Mouse (Mus musculus): ENCODE data around the gene Fbln5. TPM values are rescaled to one million over a fixed set of nuclear protein-coding genes. Genes with fewer than 3 reads are reported as not detected.

Gene Fbln5
- polyA plus RNA-seq, 1 experiment, result 44.9 TPM

DNA sequence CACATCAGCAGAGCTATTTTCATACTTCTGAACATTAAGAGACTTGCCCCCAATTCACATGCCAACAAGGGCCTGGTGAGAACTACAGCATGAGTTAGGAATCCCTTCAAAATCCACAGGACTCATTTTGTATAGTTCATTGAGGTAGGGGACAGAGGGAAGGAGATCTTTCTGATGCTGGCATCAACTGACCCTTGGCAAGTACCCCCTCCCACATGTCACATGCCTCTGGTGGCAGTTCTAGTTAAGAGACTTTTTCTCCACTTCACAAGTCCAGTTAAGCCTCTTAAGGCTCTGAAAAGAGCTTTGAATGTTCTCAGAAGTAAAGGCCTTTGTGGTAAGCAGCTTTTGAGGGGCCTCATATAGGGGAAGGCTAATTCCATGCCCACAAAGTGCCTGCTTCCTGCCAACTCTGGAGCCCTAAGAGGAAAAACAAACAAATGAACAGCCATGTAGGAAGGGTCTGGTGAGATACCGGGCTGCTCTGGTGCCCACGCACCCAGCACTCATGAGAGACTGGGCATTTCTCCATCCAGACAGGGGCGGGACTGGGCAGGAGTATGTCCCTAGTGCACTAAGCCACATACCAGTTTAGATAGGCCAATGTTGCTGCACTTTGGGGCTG is 52.5 kb downstream of the Fbln5 start:
- H3ac ChIP-seq (ENCODE audit: control insufficient read depth, insufficient read length), result no peak overlapping the region
- no peaks in the 10 kb centered on the region for H3K79me2 ChIP-seq (ENCODE audit: control insufficient read depth, insufficient read depth)
- H3K4me2 ChIP-seq (ENCODE audit: low read depth), result no peak overlapping the region
- H3K4me3 ChIP-seq, result no peak overlapping the region
- no peak for TF ChIP-seq REST (IDR thresholded peaks at IDR 0.05; ENCODE audit: insufficient read depth, insufficient read length)
- no peak for TF ChIP-seq SRF (IDR thresholded peaks at IDR 0.05; ENCODE audit: control insufficient read depth, insufficient read length, low read depth)
- no peak for TF ChIP-seq MAX (IDR thresholded peaks at IDR 0.05; ENCODE audit: low read depth)
- TF ChIP-seq E2F4 (IDR thresholded peaks at IDR 0.05; ENCODE audit: insufficient read depth), result no peak
- no peak for TF ChIP-seq USF1 (IDR thresholded peaks at IDR 0.05; ENCODE audit: low read depth)
- TF ChIP-seq TCF12 (IDR thresholded peaks at IDR 0.05; ENCODE audit: insufficient read depth, poor library complexity, severe bottlenecking), result no peak
- no peaks in the 10 kb centered on the region for H3K27me3 ChIP-seq (ENCODE audit: control insufficient read depth, insufficient read depth, insufficient read length)
- H3K36me3 ChIP-seq (ENCODE audit: control insufficient read depth, insufficient read depth), result no peaks in the 10 kb centered on the region

DNA sequence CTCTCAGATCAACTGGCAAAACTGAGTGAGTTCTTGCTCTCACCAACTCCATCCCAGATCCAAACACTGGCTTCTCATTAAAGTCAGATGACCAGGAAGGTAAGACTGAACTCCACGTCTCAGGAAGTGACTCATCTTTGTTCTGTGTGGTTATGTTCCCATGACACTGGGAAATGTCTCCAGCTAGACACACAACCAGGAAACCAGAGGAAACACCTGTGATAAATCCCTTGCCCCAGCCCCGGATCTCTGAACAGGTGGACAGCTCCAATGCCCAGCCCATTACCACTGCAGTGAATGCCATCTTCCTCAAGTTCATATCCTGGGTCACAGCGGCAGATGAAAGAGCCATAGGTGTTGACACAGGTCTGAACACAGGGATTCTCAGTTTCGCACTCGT is 54.0 kb downstream of the Fbln5 start:
- H3K4me2 ChIP-seq (ENCODE audit: low read depth), result no peak overlapping the region
- H3K79me2 ChIP-seq (ENCODE audit: control insufficient read depth, insufficient read depth), result no peaks in the 10 kb centered on the region
- no peak overlapping the region for H3ac ChIP-seq (ENCODE audit: control insufficient read depth, insufficient read length)
- no peak overlapping the region for H3K4me3 ChIP-seq
- TF ChIP-seq MYOD1 (IDR thresholded peaks at IDR 0.05; ENCODE audit: control insufficient read depth in 1 of 3, insufficient read length in 2 of 3, low read depth in 2 of 3) (peak in 1 of 3 experiments; percentile 21), E2F4 (IDR thresholded peaks at IDR 0.05; ENCODE audit: insufficient read depth) (no peak)
- no peaks in the 10 kb centered on the region for H3K27me3 ChIP-seq (ENCODE audit: control insufficient read depth, insufficient read depth, insufficient read length)
- H3K36me3 ChIP-seq (ENCODE audit: control insufficient read depth, insufficient read depth), result no peaks in the 10 kb centered on the region

DNA sequence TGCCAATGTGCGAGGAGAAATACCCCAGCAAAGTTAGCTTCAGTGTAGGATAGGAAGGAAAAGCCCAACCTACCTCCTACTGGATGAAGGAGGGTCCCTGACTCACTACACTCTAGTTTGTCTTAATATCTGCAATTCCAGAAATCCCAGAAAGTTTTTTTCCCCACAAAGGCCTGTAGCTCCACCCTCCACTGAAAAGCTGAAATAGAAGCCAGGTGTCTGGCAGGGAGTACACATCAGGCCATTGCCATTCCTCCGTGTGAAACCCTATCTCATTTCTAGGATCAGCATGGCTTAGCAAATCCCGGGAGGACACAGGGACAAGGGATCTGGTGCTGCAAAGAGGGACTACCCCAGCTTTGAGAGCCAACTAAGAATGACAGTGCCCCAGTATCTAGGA is 55.8 kb downstream of the Fbln5 start:
- no peak for TF ChIP-seq TCF3 (IDR thresholded peaks at IDR 0.05; ENCODE audit: insufficient read length, low read depth)
- TF ChIP-seq CEBPB (IDR thresholded peaks at IDR 0.05; ENCODE audit: insufficient read depth, poor library complexity, severe bottlenecking), result no peak
- TF ChIP-seq TCF12 (IDR thresholded peaks at IDR 0.05; ENCODE audit: insufficient read depth, poor library complexity, severe bottlenecking), result no peak
- TF ChIP-seq USF1 (IDR thresholded peaks at IDR 0.05; ENCODE audit: low read depth), result no peak
- no peak for TF ChIP-seq MYOD1 (IDR thresholded peaks at IDR 0.05; ENCODE audit: control insufficient read depth in 1 of 3, insufficient read length in 2 of 3, low read depth in 2 of 3)
- no peak for TF ChIP-seq SRF (IDR thresholded peaks at IDR 0.05; ENCODE audit: control insufficient read depth, insufficient read length, low read depth)
- TF ChIP-seq MAX (IDR thresholded peaks at IDR 0.05; ENCODE audit: low read depth), result no peak
- TF ChIP-seq POLR2AphosphoS2 (IDR thresholded peaks at IDR 0.05; ENCODE audit: insufficient read length, low read depth), result no peak
- no peak for TF ChIP-seq E2F4 (IDR thresholded peaks at IDR 0.05; ENCODE audit: insufficient read depth)
- TF ChIP-seq MYOG (IDR thresholded peaks at IDR 0.05; ENCODE audit: control insufficient read depth in 1 of 3, insufficient read depth in 1 of 3, insufficient read length in 2 of 3, low read depth in 2 of 3), result no peak
- TF ChIP-seq POLR2A (IDR thresholded peaks at IDR 0.05; ENCODE audit: insufficient read length, low read depth), result no peak
- TF ChIP-seq REST (IDR thresholded peaks at IDR 0.05; ENCODE audit: insufficient read depth, insufficient read length), result no peak
- H3K4me3 ChIP-seq, result no peak overlapping the region

DNA sequence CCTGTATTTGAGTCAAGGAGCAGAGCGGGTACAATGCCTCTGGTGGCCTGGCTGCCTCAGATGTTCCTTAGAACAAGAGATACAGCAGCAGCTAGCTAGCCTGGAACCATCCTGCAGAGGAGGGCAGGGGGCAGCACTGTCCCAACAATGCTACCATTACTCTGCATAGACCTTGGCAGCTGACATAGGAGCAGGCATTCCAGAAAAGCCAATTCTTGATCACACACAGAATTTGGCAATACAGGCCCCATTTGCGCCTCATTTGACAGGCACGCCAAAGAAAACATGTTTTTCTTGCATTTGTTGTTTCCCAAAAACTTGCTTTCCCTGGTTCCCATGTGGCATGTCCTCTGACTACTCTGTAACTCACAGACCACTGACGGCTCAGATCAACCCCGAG is 56.8 kb downstream of the Fbln5 start:
- TF ChIP-seq E2F4 (IDR thresholded peaks at IDR 0.05; ENCODE audit: insufficient read depth) (no peak), TCF3 (IDR thresholded peaks at IDR 0.05; ENCODE audit: insufficient read length, low read depth) (no peak), MYOG (IDR thresholded peaks at IDR 0.05; ENCODE audit: control insufficient read depth in 1 of 3, insufficient read depth in 1 of 3, insufficient read length in 2 of 3, low read depth in 2 of 3) (no peak), SRF (IDR thresholded peaks at IDR 0.05; ENCODE audit: control insufficient read depth, insufficient read length, low read depth) (no peak), TCF12 (IDR thresholded peaks at IDR 0.05; ENCODE audit: insufficient read depth, poor library complexity, severe bottlenecking) (no peak), POLR2A (IDR thresholded peaks at IDR 0.05; ENCODE audit: insufficient read length, low read depth) (no peak), REST (IDR thresholded peaks at IDR 0.05; ENCODE audit: insufficient read depth, insufficient read length) (no peak), MYOD1 (IDR thresholded peaks at IDR 0.05; ENCODE audit: control insufficient read depth in 1 of 3, insufficient read length in 2 of 3, low read depth in 2 of 3) (no peak), POLR2AphosphoS2 (IDR thresholded peaks at IDR 0.05; ENCODE audit: insufficient read length, low read depth) (no peak), MAX (IDR thresholded peaks at IDR 0.05; ENCODE audit: low read depth) (no peak), USF1 (IDR thresholded peaks at IDR 0.05; ENCODE audit: low read depth) (no peak), CEBPB (IDR thresholded peaks at IDR 0.05; ENCODE audit: insufficient read depth, poor library complexity, severe bottlenecking) (no peak)
- no peak overlapping the region for H3K4me2 ChIP-seq (ENCODE audit: low read depth)
- no peaks in the 10 kb centered on the region for H3K27me3 ChIP-seq (ENCODE audit: control insufficient read depth, insufficient read depth, insufficient read length)
- no peaks in the 10 kb centered on the region for H3K36me3 ChIP-seq (ENCODE audit: control insufficient read depth, insufficient read depth)
- no peaks in the 10 kb centered on the region for H3K79me2 ChIP-seq (ENCODE audit: control insufficient read depth, insufficient read depth)
- H3ac ChIP-seq (ENCODE audit: control insufficient read depth, insufficient read length), result no peak overlapping the region
- no peak overlapping the region for H3K4me3 ChIP-seq

More for the DNA sequence above, 55.8 kb downstream of the Fbln5 start:
- Histone ChIP-seq H3K4me2 (ENCODE audit: low read depth) (no peak overlapping the region), H3ac (ENCODE audit: control insufficient read depth, insufficient read length) (no peak overlapping the region), H3K79me2 (ENCODE audit: control insufficient read depth, insufficient read depth) (no peaks in the 10 kb centered on the region), H3K27me3 (ENCODE audit: control insufficient read depth, insufficient read depth, insufficient read length) (no peaks in the 10 kb centered on the region), H3K36me3 (ENCODE audit: control insufficient read depth, insufficient read depth) (no peaks in the 10 kb centered on the region)

DNA sequence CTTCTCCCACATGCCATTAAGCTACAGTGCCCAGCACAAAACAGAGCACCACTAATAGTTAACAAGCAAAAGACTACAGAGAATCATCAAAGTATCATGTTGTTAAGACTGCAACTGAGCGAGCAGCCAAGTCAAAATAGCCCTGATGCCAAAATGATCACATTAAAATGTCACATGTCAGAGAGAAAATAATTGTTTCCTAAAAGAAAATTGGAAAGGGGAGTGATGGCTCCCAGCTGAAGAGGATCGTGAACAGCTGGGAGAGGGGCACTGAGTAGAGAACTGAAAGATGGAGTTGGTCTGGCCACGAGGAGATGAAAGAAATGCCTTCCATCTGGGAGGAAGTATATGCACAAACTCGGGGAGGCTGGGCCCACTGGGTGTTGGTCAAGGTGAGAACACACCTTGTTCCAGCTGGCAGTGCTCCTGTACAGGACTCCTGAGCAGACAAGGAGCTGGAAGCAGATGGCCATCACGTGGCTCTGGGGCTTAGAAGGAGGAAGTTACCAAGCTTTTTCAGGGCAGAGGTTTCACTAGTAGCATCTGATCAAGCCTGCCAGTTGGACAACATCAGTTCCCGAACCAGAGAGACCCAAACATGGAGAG is 59.3 kb downstream of the Fbln5 start:
- H3K4me2 ChIP-seq (ENCODE audit: low read depth), result no peak overlapping the region

More for the DNA sequence above, 59.3 kb downstream of the Fbln5 start:
- Histone ChIP-seq H3ac (ENCODE audit: control insufficient read depth, insufficient read length) (no peak overlapping the region), H3K27me3 (ENCODE audit: control insufficient read depth, insufficient read depth, insufficient read length) (no peaks in the 10 kb centered on the region), H3K79me2 (ENCODE audit: control insufficient read depth, insufficient read depth) (no peaks in the 10 kb centered on the region), H3K36me3 (ENCODE audit: control insufficient read depth, insufficient read depth) (no peaks in the 10 kb centered on the region), H3K4me3 (no peak overlapping the region)
- no peak for TF ChIP-seq MAX (IDR thresholded peaks at IDR 0.05; ENCODE audit: low read depth)
- no peak for TF ChIP-seq E2F4 (IDR thresholded peaks at IDR 0.05; ENCODE audit: insufficient read depth)
- no peak for TF ChIP-seq POLR2A (IDR thresholded peaks at IDR 0.05; ENCODE audit: insufficient read length, low read depth)
- TF ChIP-seq REST (IDR thresholded peaks at IDR 0.05; ENCODE audit: insufficient read depth, insufficient read length), result no peak
- no peak for TF ChIP-seq CEBPB (IDR thresholded peaks at IDR 0.05; ENCODE audit: insufficient read depth, poor library complexity, severe bottlenecking)
- no peak for TF ChIP-seq TCF3 (IDR thresholded peaks at IDR 0.05; ENCODE audit: insufficient read length, low read depth)
- no peak for TF ChIP-seq POLR2AphosphoS2 (IDR thresholded peaks at IDR 0.05; ENCODE audit: insufficient read length, low read depth)
- TF ChIP-seq SRF (IDR thresholded peaks at IDR 0.05; ENCODE audit: control insufficient read depth, insufficient read length, low read depth), result no peak
- no peak for TF ChIP-seq MYOG (IDR thresholded peaks at IDR 0.05; ENCODE audit: control insufficient read depth in 1 of 3, insufficient read depth in 1 of 3, insufficient read length in 2 of 3, low read depth in 2 of 3)
- TF ChIP-seq USF1 (IDR thresholded peaks at IDR 0.05; ENCODE audit: low read depth), result no peak
- no peak for TF ChIP-seq MYOD1 (IDR thresholded peaks at IDR 0.05; ENCODE audit: control insufficient read depth in 1 of 3, insufficient read length in 2 of 3, low read depth in 2 of 3)
- TF ChIP-seq TCF12 (IDR thresholded peaks at IDR 0.05; ENCODE audit: insufficient read depth, poor library complexity, severe bottlenecking), result no peak
